Mouse (Mus musculus) frontal cortex, postnatal 36 days (tissue): ENCODE measurements around the gene Nup210.
"Not testable (repeated sequence)": the region's sequence is repeated elsewhere in the genome, so short reads cannot be mapped to it uniquely, and the experiment has no call there.

Experiments
- DNase-seq, 2 experiments: peaks; one replicate each; pipeline ENCODE4 v3.0.0; 2022; ENCODE audit warnings: low spot score in 2 of 2

The Nup210 gene

DNA sequence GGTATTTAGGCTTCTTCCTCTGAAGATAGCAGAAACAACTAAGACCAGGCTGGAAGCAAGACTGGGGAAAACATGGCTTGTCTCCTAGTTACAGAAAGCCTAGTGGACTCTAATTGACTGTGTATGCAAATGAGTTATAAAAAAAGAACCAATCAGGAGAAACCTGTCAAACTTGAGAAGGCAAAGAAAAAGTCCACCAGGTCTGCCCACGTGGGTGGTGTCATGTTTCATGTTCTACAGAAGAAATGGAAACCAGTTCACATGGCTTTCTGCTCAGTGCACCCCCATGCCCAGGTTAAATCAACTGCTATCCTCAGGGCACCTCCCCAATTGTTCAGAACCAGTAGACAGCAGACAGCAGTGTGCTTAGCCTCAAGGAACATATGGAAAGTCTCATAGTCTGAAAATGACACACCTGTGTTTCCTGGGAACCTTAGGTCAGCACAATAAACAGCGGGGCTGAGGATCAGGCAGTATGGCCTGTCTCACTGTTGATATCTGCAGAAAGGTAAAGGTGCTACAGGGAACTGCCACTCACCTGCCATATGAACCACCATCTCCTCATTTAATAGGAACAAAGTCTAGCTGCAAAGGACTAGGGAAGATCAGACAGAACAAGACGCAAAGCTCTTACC, 11.7 kb downstream of the Nup210 start:
- DNase-seq, result no peak

GRCm38 (mm10) chr6:91103421-91103820, 13.2 kb downstream of the Nup210 start:
- not testable (repeated sequence) for DNase-seq

DNA sequence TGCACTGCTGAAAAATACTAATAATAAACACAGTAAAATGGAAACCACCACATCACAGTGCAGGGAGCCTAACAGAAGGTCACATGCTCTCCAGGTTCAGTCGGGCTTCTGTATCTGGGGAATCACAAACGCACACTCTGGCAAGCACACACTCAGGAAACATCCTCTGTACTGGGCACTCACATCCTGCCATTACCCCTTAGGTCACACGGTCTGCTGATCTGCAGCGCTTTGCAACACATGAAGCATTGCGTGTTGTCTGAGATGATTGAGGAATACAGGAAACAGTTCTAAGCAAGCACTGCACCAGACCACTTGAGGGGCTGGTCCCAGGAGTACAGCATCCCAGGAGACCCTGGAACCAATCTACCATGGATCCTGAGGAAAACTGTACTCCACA, 16.0 kb downstream of the Nup210 start:
- no peak for DNase-seq

- no peak for DNase-seq
Measured at GRCm38 (mm10) chr6:91097879-91098278, 18.8 kb downstream of the Nup210 start.

DNA sequence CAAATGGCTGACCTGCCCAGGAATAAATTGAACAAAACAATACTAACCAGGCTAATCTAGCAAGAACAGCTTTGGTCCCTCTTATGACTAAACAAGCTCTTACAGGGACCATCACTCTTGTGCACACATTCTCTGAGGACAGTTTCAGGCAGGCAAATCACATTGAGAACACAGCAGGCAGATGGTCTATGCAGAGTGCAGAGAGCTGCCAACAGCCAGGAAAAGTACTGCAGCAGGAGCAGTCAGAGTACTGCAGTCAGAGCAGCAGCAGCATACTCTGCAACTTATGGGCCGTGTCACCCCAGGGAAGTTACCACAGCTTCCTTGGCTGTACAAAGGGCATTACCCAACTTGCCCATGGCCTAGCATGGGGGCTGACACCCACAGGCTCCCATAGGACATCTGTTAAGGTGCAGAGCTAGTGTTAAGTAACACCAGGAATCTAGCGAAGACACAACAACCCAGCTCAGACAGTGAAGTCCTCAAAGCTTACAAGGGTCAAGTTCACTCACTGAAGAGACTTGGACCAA, 21.5 kb downstream of the Nup210 start:
- DNase-seq, result peak in 1 of 2 experiments; percentile 62

GRCm38 (mm10) chr6:91092216-91092899, 24.3 kb downstream of the Nup210 start:
- DNase-seq, result no peak

DNA sequence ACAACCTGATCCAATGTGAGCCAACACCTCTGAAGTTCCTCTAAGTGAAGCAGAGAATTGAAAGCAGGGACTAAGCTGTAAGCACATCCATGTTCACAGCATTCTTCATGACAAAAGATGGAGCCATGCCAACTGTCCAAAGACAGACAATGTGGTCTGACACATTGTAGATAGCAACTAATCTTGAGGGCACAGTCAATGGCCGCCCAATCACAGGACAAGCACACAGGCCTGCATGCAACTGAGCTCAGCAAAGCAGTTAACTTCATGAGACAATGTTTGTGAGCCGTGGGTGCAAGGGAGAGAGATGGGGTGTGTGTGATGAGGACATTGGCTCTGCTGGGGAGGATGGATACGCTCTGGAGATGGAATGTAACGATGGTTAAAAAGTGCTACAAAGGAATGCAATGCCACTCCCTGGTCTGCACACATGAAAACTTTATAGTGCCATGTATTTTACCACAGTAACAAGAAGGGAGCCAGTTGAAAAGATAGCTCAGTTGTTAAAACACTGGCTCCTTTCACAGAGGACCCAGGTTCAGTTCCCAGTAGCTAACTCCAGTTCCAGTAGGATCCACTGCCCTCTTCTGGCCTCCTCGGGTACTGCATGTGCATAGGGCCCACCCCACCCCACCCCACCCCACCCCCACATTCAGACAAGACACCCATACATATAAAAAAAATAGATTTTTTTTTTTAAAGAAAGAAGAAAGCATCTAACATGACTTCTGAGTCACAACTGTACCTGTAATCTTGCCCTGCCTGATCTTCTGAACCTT, 31.3 kb downstream of the Nup210 start:
- no peak for DNase-seq

- no peak for DNase-seq
Measured at GRCm38 (mm10) chr6:91080033-91080432, 36.6 kb downstream of the Nup210 start.

DNA sequence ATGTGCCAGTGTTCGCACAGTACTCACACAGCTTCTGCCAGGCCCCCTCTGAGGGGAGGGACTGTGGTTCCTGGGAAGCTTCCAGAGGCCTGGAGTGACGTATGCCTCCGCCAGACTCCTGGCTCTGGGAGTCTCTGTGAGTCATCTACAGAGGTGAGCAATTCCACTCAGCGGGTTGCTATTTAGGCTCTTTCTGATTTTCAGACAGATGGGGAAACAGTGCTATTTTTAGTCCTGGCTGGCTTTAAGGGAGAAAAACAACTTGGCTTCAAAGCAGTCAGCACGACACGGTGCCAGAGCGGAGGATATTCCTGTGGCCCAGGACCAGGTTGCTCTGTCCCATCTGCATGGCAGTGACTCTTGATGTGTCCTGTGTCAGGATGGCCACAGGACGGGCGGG, 40.4 kb downstream of the Nup210 start:
- DNase-seq, result peak; percentile 82 to 89

DNA sequence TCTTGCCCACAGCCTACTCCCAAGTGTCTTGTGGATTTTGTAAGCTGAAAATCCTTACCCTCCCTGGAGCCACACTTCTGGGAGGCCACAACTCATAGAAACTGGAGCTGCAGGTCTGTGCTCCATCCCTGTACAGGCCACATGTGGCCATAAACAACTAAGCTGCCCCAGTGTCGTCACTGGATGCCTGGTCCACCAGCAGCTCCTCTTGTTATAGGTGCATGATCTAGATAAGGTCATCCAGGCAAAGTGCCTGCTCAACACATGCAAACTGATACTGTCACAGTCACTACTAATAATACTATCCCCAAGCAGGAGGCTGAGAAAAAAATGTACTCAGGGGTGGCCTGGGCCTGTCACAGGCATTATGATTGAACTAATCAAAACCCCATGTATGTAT, 48.1 kb downstream of the Nup210 start:
- no peak for DNase-seq

GRCm38 (mm10) chr6:91067048-91067447, 49.6 kb downstream of the Nup210 start:
- DNase-seq, result no peak

- no peak for DNase-seq
Measured at GRCm38 (mm10) chr6:91061296-91061695, 55.3 kb downstream of the Nup210 start.

GRCm38 (mm10) chr6:91059711-91060110, 56.9 kb downstream of the Nup210 start:
- peak in 1 of 2 experiments; percentile 44 for DNase-seq

DNA sequence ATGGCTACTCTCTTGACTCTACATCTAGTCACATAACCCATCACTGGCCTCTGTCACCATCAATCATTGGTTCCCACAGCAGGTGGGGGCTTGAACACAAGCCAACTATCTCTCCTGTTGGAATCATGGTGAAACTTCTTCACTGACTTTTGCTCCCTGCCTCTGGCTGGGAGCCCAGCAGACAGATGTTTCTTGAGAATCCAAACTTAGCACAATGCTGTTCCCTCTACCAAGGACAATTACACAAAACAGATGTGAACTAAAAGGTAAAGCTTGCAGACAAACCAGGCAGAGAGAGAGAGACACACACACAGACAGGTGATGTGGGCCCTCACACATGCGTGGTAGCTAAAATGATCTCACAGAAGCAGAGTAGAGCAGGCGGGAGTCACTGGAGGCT, 58.6 kb downstream of the Nup210 start:
- no peak for DNase-seq

DNA sequence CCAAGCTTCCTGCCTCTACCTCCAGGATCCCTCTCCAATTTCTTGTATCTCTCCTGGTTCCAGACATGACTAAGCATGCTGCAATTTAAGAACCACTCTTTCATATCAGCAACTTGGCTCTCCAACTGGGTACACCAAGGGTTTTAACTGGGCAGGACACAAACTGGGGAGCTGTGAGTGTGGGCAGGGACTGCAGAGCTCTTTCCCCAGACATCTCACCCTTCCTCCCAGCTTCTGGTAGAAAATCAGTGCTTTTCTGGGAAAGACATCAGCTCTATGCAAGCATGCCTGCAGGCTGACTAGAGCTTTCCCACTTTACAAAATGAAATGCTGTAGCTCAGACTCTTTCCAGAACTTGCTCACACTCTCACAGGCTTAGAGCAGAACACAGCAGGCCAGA, 60.3 kb downstream of the Nup210 start:
- DNase-seq, result peak; percentile 34 to 58

GRCm38 (mm10) chr6:91052572-91052971, 64.1 kb downstream of the Nup210 start:
- DNase-seq, result no peak

- DNase-seq, result no peak
Measured at GRCm38 (mm10) chr6:91048019-91048418, 68.6 kb downstream of the Nup210 start.

GRCm38 (mm10) chr6:91047434-91047833, 69.2 kb downstream of the Nup210 start:
- no peak for DNase-seq

GRCm38 (mm10) chr6:91046184-91046583, 70.4 kb downstream of the Nup210 start:
- DNase-seq, result no peak

DNA sequence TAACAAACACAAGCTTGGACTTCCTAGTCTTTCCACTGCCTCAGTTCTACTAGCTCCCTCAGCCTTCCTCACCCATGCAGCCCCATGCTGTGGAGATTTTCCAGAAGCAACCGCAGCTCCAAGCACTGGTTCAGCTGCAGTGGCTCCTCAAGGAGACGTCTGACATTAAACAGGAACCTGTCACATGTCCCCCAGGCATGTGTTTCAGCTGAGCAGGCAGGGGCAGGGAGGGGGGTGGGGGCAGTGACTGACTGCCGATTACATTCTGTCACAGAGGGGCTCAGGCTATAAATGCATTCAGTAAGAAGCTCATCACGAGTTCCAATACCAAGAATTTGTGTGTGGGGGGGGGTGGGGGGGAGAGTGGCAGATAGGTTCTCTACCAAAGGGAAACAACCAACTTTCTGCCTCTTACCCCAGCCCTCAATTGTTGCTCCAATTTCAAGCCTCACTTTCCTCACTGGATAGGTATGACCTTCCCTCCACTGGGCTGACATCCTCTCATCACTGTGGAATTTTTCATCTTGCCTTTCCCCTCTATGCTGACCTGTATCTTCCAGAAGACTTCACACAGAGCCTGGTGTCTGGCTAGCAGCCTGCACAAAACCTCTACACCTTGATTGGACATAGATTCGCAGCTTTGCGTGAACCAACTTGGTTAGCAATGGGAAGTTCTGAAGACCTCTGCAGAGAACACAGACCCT, 71.8 kb downstream of the Nup210 start:
- DNase-seq, result no peak

- DNase-seq, result peak; percentile 53 to 75
Measured at GRCm38 (mm10) chr6:91041287-91041686, 75.3 kb downstream of the Nup210 start.

DNA sequence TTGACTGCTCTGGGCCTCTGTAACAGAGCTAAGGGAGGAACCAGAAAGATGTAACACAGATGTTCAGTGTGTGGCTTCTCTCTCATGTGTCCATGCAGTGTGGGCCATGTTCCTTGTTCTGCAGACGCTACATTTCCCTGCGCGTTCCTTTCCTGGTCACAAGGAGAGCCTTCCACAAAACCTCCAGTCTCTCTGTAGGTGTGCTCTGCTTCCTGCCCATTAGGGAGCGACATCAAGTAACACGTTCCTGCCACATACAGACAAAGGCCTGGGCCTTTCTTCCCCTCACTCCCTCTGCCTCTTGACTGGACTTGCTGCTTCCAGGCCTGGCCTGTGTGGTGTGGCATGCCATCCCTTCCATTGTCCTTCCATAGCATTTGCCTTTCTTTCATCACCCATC, 88.4 kb downstream of the Nup210 start:
- DNase-seq, result no peak
